Mouse (Mus musculus) hindbrain, postnatal 0 days (tissue): ENCODE data around the gene Mn1. TPM values are rescaled to one million over a fixed set of nuclear protein-coding genes. Genes with fewer than 3 reads are reported as not detected.
A peak's percentile ranks its signal among the peaks of the same experiment; 100 is the strongest.

ENCODE experiments used
- ATAC-seq: fragments of 200-750 bp; cut with Nextera tagmentation; 2 replicates; pipeline ENCODE4 v1.8.0; 2017; ENCODE audit warnings: mild to moderate bottlenecking, moderate TSS enrichment, moderate library complexity
- DNase-seq: peaks from one replicate; pipeline ENCODE4 v3.0.0-alpha.2; 2015; ENCODE audit warnings: low spot score
- H3K27ac ChIP-seq: fragments of 300-500 bp; sonication (generic); 2 replicates; pipeline ENCODE4 v1.5.1; 2014; ENCODE audit warnings: mild to moderate bottlenecking
- H3K27me3 ChIP-seq: fragments of 300-500 bp; sonication (generic); 2 replicates; pipeline ENCODE4 v1.6.1; 2014; ENCODE audit warnings: low read length, mixed read lengths; ENCODE audit not compliant: insufficient read depth
- H3K36me3 ChIP-seq: fragments of 300-500 bp; sonication (generic); 2 replicates; pipeline ENCODE4 v1.6.1; 2014; ENCODE audit warnings: low read length, mixed read lengths; ENCODE audit not compliant: insufficient read depth
- H3K4me1 ChIP-seq: fragments of 300-500 bp; sonication (generic); 2 replicates; pipeline ENCODE4 v1.6.1; 2014; ENCODE audit warnings: antibody characterized with exemption, low read length, mixed read lengths; ENCODE audit not compliant: insufficient read depth
- H3K4me2 ChIP-seq: fragments of 300-500 bp; sonication (generic); 2 replicates; pipeline ENCODE4 v1.6.1; 2014; ENCODE audit warnings: low read depth, mild to moderate bottlenecking, low read length, moderate library complexity, mixed read lengths
- H3K4me3 ChIP-seq: fragments of 300-500 bp; sonication (generic); 2 replicates; pipeline ENCODE4 v1.5.1; 2014; ENCODE audit warnings: low read length
- H3K9ac ChIP-seq: fragments of 300-500 bp; sonication (generic); replicated peaks from 2 replicates; pipeline ENCODE4 v1.6.1; 2014; ENCODE audit warnings: mild to moderate bottlenecking, low read length, moderate library complexity, mixed read lengths
- H3K9me3 ChIP-seq: fragments of 300-500 bp; sonication (generic); 2 replicates; pipeline ENCODE4 v1.6.1; 2016; ENCODE audit warnings: low read length, mixed read lengths
- CTCF ChIP-seq: IDR thresholded peaks from 2 replicates; pipeline ENCODE4 v1.5.1; 2016; ENCODE audit warnings: antibody characterized with exemption, control low read depth, low read depth
- WGBS: fragments of 180-500 bp; shearing (Covaris S2); extraction: QIAGEN DNeasy Blood & Tissue Kit; methylation state at CpG from one replicate; pipeline ENCODE4 v1.1.7; 2014; 5-methylcytosine and 5-hydroxymethylcytosine counted together
- polyA plus RNA-seq: library from polyadenylated mRNA; unstranded; fragments of >200 nt; fragmentation: Nextera tagmentation; extraction: Ambion mirVana; gene quantifications from 2 replicates; pipeline ENCODE4 v1.2.1, GENCODE M21; 2015
- total RNA-seq: library from RNA; depleted of rRNA; stranded (reverse); fragments of >200 nt; gene quantifications from 2 replicates; pipeline ENCODE4 v1.2.3, GENCODE M21; 2014

The Mn1 gene
- total and polyA plus RNA-seq, 2 experiments from 2014 or later = 32.9 to 71.5 TPM

- H3K27me3 ChIP-seq = 0 out of 2 replicates have a peak, but pooled peaks cover 3% of the 10 kb centered on the region
- no peak for DNase-seq
- H3K9ac ChIP-seq = no peak overlapping the region
- ATAC-seq = no peak
- H3K9me3 ChIP-seq = no peaks in the 10 kb centered on the region
- H3K4me3 ChIP-seq = no peak overlapping the region
- no peaks in the 10 kb centered on the region for H3K4me1 ChIP-seq
- WGBS = 25% methylated on average over 1 of the region's 1 CpGs
- H3K36me3 ChIP-seq = no peaks in the 10 kb centered on the region
- H3K27ac ChIP-seq = no peak overlapping the region
- peak; percentile 60 for TF ChIP-seq CTCF
- H3K4me2 ChIP-seq = no peak overlapping the region
Measured at GRCm38 (mm10) chr5:111409412-111410044, 7.6 kb upstream of the Mn1 start.

- no peak for DNase-seq
- no peak overlapping the region for H3K27ac ChIP-seq
- H3K9ac ChIP-seq = no peak overlapping the region
- H3K4me3 ChIP-seq = no peak overlapping the region
- no peak for TF ChIP-seq CTCF
- H3K4me1 ChIP-seq = no peaks in the 10 kb centered on the region
- H3K27me3 ChIP-seq = 0 out of 2 replicates have a peak, but pooled peaks cover 3% of the 10 kb centered on the region
- no peak overlapping the region for H3K4me2 ChIP-seq
- WGBS = 79% methylated on average over 3 of the region's 3 CpGs
- no peaks in the 10 kb centered on the region for H3K36me3 ChIP-seq
- H3K9me3 ChIP-seq = no peaks in the 10 kb centered on the region
- no peak for ATAC-seq
Measured at GRCm38 (mm10) chr5:111410665-111411064, 6.5 kb upstream of the Mn1 start.

GRCm38 (mm10) chr5:111414192-111414591 lies 3.0 kb upstream of the Mn1 start:
- no peaks in the 10 kb centered on the region for H3K36me3 ChIP-seq
- no peaks in the 10 kb centered on the region for H3K9me3 ChIP-seq
- peak; percentile 94 for DNase-seq
- H3K27me3 ChIP-seq = 0 out of 2 replicates have a peak, but pooled peaks cover 3% of the 10 kb centered on the region
- WGBS = 1% methylated on average over 5 of the region's 5 CpGs
- 0 out of 2 replicates have a peak overlapping the region, but pooled peaks have one; percentile 96 for H3K4me2 ChIP-seq
- peak; percentile 89 for TF ChIP-seq CTCF
- no peak overlapping the region for H3K27ac ChIP-seq
- H3K4me3 ChIP-seq = no peak overlapping the region
- ATAC-seq = peak; percentile 46; the same call in 1 of the 2 replicates
- peaks cover 4% of the 10 kb centered on the region; the same call in 1 of the 2 replicates for H3K4me1 ChIP-seq
- no peak overlapping the region for H3K9ac ChIP-seq

GRCm38 (mm10) chr5:111414770-111415249 lies 2.4 kb upstream of the Mn1 start:
- ATAC-seq (no peak), DNase-seq (no peak)
- H3K4me3 ChIP-seq = no peak overlapping the region
- peak overlapping the region; percentile 96 for H3K4me2 ChIP-seq
- H3K4me1 ChIP-seq = peaks cover 5% of the 10 kb centered on the region; the same call in 1 of the 2 replicates
- no peak overlapping the region for H3K27ac ChIP-seq
- 0 out of 2 replicates have a peak, but pooled peaks cover 3% of the 10 kb centered on the region for H3K27me3 ChIP-seq
- TF ChIP-seq CTCF = no peak
- no peaks in the 10 kb centered on the region for H3K9me3 ChIP-seq
- 51% methylated on average over 4 of the region's 4 CpGs for WGBS
- no peaks in the 10 kb centered on the region for H3K36me3 ChIP-seq
- no peak overlapping the region for H3K9ac ChIP-seq

GRCm38 (mm10) chr5:111415575-111415974 lies 1.6 kb upstream of the Mn1 start:
- DNase-seq (no peak), ATAC-seq (no peak)
- Histone ChIP-seq H3K9me3 (no peaks in the 10 kb centered on the region), H3K4me3 (peak overlapping the region; percentile 88), H3K27ac (no peak overlapping the region), H3K4me1 (peaks cover 11% of the 10 kb centered on the region; the same call in 1 of the 2 replicates), H3K9ac (no peak overlapping the region), H3K27me3 (0 out of 2 replicates have a peak, but pooled peaks cover 3% of the 10 kb centered on the region), H3K36me3 (no peaks in the 10 kb centered on the region), H3K4me2 (peak overlapping the region; percentile 96)
- TF ChIP-seq CTCF = no peak
- 4% methylated on average over 14 of the region's 14 CpGs for WGBS

GRCm38 (mm10) chr5:111416048-111416447 lies 1.1 kb upstream of the Mn1 start:
- Histone ChIP-seq H3K4me3 (peak overlapping the region; percentile 88), H3K36me3 (no peaks in the 10 kb centered on the region), H3K9me3 (no peaks in the 10 kb centered on the region), H3K4me1 (peaks cover 11% of the 10 kb centered on the region; the same call in 1 of the 2 replicates), H3K9ac (peak overlapping the region; percentile 85), H3K27me3 (0 out of 2 replicates have a peak, but pooled peaks cover 3% of the 10 kb centered on the region), H3K4me2 (peak overlapping the region; percentile 96), H3K27ac (no peak overlapping the region)
- ATAC-seq = no peak
- TF ChIP-seq CTCF = peak; percentile 11; the same call in 1 of the 2 replicates
- peak; percentile 66 for DNase-seq
- 2% methylated on average over 13 of the region's 13 CpGs for WGBS
